Mouse (Mus musculus) kidney, adult 2 months (tissue): Measurements from ENCODE around the gene Ybx3. TPM values are rescaled to one million over a fixed set of nuclear protein-coding genes. Genes with fewer than 3 reads are reported as not detected.

Experiments
- DNase-seq: peaks from one replicate; pipeline ENCODE4 v3.0.0; 2021
- H3K27ac ChIP-seq: fragments of 200-500 bp; 2 replicates; pipeline ENCODE4 v1.5.1; 2012; ENCODE audit warnings: low read depth, low read length, control low read depth, inconsistent platforms; ENCODE audit not compliant: insufficient read depth
- H3K27me3 ChIP-seq: fragments of 200-500 bp; replicated peaks from 2 replicates; pipeline ENCODE4 v1.6.1; 2012; ENCODE audit warnings: mild to moderate bottlenecking, moderate library complexity, low read length, inconsistent platforms; ENCODE audit not compliant: control insufficient read depth, insufficient read depth
- H3K36me3 ChIP-seq: fragments of 200-500 bp; 2 replicates; pipeline ENCODE4 v1.6.1; 2012; ENCODE audit warnings: mild to moderate bottlenecking, moderate library complexity, low read length, inconsistent platforms; ENCODE audit not compliant: control insufficient read depth, insufficient read depth
- H3K4me1 ChIP-seq: fragments of 200-500 bp; 2 replicates; pipeline ENCODE4 v1.6.1; 2011; ENCODE audit warnings: low read length; ENCODE audit not compliant: control insufficient read depth, insufficient read depth
- H3K4me3 ChIP-seq: fragments of 200-500 bp; 2 replicates; pipeline ENCODE4 v1.5.1; 2011; ENCODE audit warnings: mild to moderate bottlenecking, low read depth, low read length, control low read depth; ENCODE audit not compliant: insufficient read depth
- CTCF ChIP-seq: fragments of 200-500 bp; conservative IDR thresholded peaks from 2 replicates; pipeline ENCODE4 v1.5.1; 2011; ENCODE audit warnings: low read depth, mild to moderate bottlenecking, control low read depth, low read length, moderate library complexity, mixed read lengths; ENCODE audit not compliant: insufficient read depth, insufficient read length
- POLR2A ChIP-seq: fragments of 200-500 bp; IDR thresholded peaks from one replicate; pipeline ENCODE4 v1.6.1; 2011; ENCODE audit warnings: low read depth, low read length, control low read depth
- WGBS: fragments of 180-500 bp; shearing (Covaris S2); methylation state at CpG from one replicate; pipeline ENCODE4 v1.1.7; 2018; 5-methylcytosine and 5-hydroxymethylcytosine counted together
- polyA plus RNA-seq: library from polyadenylated mRNA; depleted of rRNA; stranded (reverse); fragments of >200 nt; gene quantifications from 2 replicates; pipeline ENCODE4 v1.2.3, GENCODE M21; 2012

Ybx3 gene
- polyA plus RNA-seq, 1 experiment: 38.7 TPM

GRCm38 (mm10) chr6:131353352-131353919 lies 34.8 kb downstream of the Ybx3 start, which contains the start of gene Styk1:
Gene Styk1 (minus strand): TSS chr6:131353597.
- TF ChIP-seq CTCF: peak; percentile 91
- no peak for TF ChIP-seq POLR2A
- peak; percentile 77 for DNase-seq
- Histone ChIP-seq H3K27me3 (no peaks in the 10 kb centered on the region; the same call in 1 of the 2 replicates), H3K36me3 (no peaks in the 10 kb centered on the region), H3K4me1 (no peaks in the 10 kb centered on the region), H3K27ac (no peak within 1 kb of the TSS), H3K4me3 (peak within 1 kb of the TSS; percentile 32; the same call in 1 of the 2 replicates)
- WGBS: under 1% methylated on average over 16 of the region's 16 CpGs

- TF ChIP-seq CTCF (no peak), POLR2A (no peak)
- Histone ChIP-seq H3K36me3 (no peaks in the 10 kb centered on the region), H3K4me1 (no peaks in the 10 kb centered on the region), H3K27me3 (no peaks in the 10 kb centered on the region), H3K27ac (no peak overlapping the region), H3K4me3 (no peak overlapping the region)
- DNase-seq: no peak
- WGBS: 45% methylated on average over 2 of the region's 2 CpGs
These were observed 41.2 kb downstream of the Ybx3 start for GRCm38 (mm10) chr6:131347026-131347425.

- Histone ChIP-seq H3K4me1 (no peaks in the 10 kb centered on the region), H3K4me3 (no peak overlapping the region), H3K36me3 (no peaks in the 10 kb centered on the region), H3K27me3 (no peaks in the 10 kb centered on the region), H3K27ac (no peak overlapping the region)
- TF ChIP-seq CTCF: no peak
- TF ChIP-seq POLR2A: no peak
- 78% methylated on average over 7 of the region's 7 CpGs for WGBS
- no peak for DNase-seq
These were observed 43.9 kb downstream of the Ybx3 start for GRCm38 (mm10) chr6:131344346-131344745.

GRCm38 (mm10) chr6:131340082-131340481 lies 48.2 kb downstream of the Ybx3 start:
- no peak for DNase-seq
- Histone ChIP-seq H3K27ac (no peak overlapping the region), H3K4me3 (no peak overlapping the region), H3K36me3 (no peaks in the 10 kb centered on the region), H3K4me1 (no peaks in the 10 kb centered on the region), H3K27me3 (no peaks in the 10 kb centered on the region)
- no peak for TF ChIP-seq POLR2A
- no peak for TF ChIP-seq CTCF
- 51% methylated on average over 3 of the region's 3 CpGs for WGBS

GRCm38 (mm10) chr6:131339309-131339708 lies 49.0 kb downstream of the Ybx3 start:
- Histone ChIP-seq H3K27ac (no peak overlapping the region), H3K27me3 (no peaks in the 10 kb centered on the region), H3K4me3 (no peak overlapping the region), H3K4me1 (no peaks in the 10 kb centered on the region), H3K36me3 (no peaks in the 10 kb centered on the region)
- DNase-seq: no peak
- TF ChIP-seq CTCF: no peak
- 82% methylated on average over 3 of the region's 3 CpGs for WGBS

- 78% methylated on average over 1 of the region's 1 CpGs for WGBS
- TF ChIP-seq CTCF (no peak), POLR2A (no peak)
- H3K4me1 ChIP-seq: no peaks in the 10 kb centered on the region
- H3K27ac ChIP-seq: no peak overlapping the region
- H3K36me3 ChIP-seq: no peaks in the 10 kb centered on the region
- DNase-seq: no peak
- H3K4me3 ChIP-seq: no peak overlapping the region
- H3K27me3 ChIP-seq: no peaks in the 10 kb centered on the region
These were observed 49.5 kb downstream of the Ybx3 start for GRCm38 (mm10) chr6:131338787-131339186.

GRCm38 (mm10) chr6:131327076-131327475 lies 61.2 kb downstream of the Ybx3 start:
- WGBS: 83% methylated on average over 2 of the region's 2 CpGs
- DNase-seq: no peak
- Histone ChIP-seq H3K4me3 (no peak overlapping the region), H3K36me3 (no peaks in the 10 kb centered on the region), H3K27me3 (no peaks in the 10 kb centered on the region), H3K27ac (no peak overlapping the region), H3K4me1 (no peaks in the 10 kb centered on the region)
- TF ChIP-seq CTCF (no peak), POLR2A (no peak)
